Mouse (Mus musculus): ENCODE results near the gene Sfxn3. TPM values are rescaled to one million over a fixed set of nuclear protein-coding genes. Genes with fewer than 3 reads are reported as not detected.

The Sfxn3 gene
- total RNA-seq, 2 experiments from 2014 or later = 6.4 to 10.6 TPM

- no peak for ATAC-seq (replicated peaks; ENCODE audit: low FRiP score, low TSS enrichment, poor library complexity, severe bottlenecking)
Measured at GRCm38 (mm10) chr19:45044389-45044927, 2.8 kb upstream of the Sfxn3 start.

- ATAC-seq (replicated peaks; ENCODE audit: low FRiP score, low TSS enrichment, poor library complexity, severe bottlenecking) = no peak
Measured at GRCm38 (mm10) chr19:45045236-45045635, 2.1 kb upstream of the Sfxn3 start.

- ATAC-seq (replicated peaks; ENCODE audit: low FRiP score, low TSS enrichment, poor library complexity, severe bottlenecking) = no peak
Measured at GRCm38 (mm10) chr19:45045651-45046050, 1.7 kb upstream of the Sfxn3 start, which contains the start of gene Pdzd7. TSS of gene Pdzd7 (minus strand) at chr19:45045717.

DNA sequence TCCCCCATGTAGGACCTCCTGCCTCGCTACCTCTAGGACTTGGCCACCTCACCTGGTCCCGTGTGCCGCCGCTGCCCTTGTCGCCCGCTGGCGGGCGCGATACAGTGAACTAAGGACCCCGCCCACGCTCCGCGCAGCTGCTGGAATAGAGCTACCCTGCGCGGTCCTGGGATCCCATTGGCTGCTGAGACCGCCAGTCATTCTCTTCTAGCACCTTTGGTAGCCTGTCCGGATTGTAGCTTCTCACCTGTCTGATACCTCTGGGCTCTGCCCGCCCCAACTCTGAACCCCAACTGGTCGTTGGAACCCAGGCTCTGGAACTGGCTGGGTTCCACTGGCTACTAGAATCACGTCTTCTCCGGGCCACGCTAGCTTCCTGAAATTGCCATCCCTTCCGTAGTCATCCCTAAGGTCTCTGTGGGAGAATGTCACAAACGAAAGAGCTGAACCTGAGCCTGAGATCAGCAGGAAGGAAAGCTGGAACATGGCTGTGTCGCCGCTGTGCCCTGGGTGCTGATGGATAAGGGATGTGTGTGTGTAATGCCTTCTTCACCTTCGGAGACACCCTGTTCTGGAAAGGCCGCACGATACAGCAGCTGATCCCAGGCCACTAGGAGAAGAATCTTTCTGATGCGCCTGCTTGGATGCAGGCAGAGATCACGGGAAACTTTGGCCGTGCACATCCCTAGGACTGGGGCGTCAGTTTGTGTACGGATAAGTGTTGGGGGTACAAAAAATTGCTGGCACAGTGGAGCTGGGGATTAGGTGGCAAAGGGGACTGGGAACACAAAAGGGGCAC, 581 bp upstream of the Sfxn3 start:
- peak; percentile 50 for ATAC-seq (replicated peaks; ENCODE audit: low FRiP score, low TSS enrichment, poor library complexity, severe bottlenecking)

- ATAC-seq (replicated peaks; ENCODE audit: low FRiP score, low TSS enrichment, poor library complexity, severe bottlenecking) = peak; percentile 65
Measured at GRCm38 (mm10) chr19:45047935-45048643, 786 bp downstream of the Sfxn3 start.

GRCm38 (mm10) chr19:45048644-45049365, 1.5 kb downstream of the Sfxn3 start:
- no peak for ATAC-seq (replicated peaks; ENCODE audit: low FRiP score, low TSS enrichment, poor library complexity, severe bottlenecking)

- ATAC-seq (replicated peaks; ENCODE audit: low FRiP score, low TSS enrichment, poor library complexity, severe bottlenecking) = no peak
Measured at GRCm38 (mm10) chr19:45049523-45049922, 2.2 kb downstream of the Sfxn3 start.

- ATAC-seq (replicated peaks; ENCODE audit: low FRiP score, low TSS enrichment, poor library complexity, severe bottlenecking) = no peak
Measured at GRCm38 (mm10) chr19:45053451-45053850, 6.1 kb downstream of the Sfxn3 start.

GRCm38 (mm10) chr19:45054892-45055690, 7.8 kb downstream of the Sfxn3 start:
- ATAC-seq (replicated peaks; ENCODE audit: low FRiP score, low TSS enrichment, poor library complexity, severe bottlenecking) = no peak

GRCm38 (mm10) chr19:45056364-45056763, 9.1 kb downstream of the Sfxn3 start:
- peak; percentile 49; the same call in 1 of the 2 replicates for ATAC-seq (replicated peaks; ENCODE audit: low FRiP score, low TSS enrichment, poor library complexity, severe bottlenecking)

DNA sequence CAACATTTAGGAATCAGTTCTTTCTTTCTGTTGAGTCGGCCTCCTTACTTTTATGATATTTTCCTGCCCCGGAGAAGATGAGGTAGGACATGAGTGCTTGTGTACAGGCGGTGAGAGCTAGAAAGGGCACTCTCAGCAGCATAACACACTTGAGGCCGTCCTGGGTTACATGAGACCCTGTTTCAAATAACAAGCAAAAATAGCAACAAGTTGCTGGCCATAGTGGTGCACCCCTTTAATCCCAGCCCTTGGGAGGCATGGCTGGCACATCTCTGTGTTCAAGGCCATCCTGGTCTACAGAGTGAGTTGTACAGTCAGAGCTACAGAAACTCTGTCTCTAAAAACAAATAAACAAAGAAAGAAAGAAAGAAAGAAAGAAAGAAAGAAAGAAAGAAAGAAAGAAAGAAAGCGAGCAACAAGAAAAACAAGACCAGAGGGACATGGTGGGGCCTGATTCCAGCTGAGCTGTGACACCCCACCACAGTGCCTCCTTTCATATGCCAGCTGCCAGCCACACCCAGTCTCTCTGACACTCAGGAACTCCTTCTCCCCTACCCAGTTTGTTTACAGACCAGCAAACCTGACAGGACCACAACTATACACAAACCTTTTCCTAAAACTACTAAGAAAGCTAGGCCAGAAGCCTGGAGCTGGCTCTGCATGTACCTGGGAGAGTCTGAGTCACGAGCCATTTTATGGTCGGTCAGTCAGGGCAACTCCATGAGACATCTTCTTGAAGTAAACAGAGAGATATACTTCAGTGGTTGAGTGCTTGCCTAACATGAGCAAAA, 9.8 kb downstream of the Sfxn3 start:
- ATAC-seq (replicated peaks; ENCODE audit: low FRiP score, low TSS enrichment, poor library complexity, severe bottlenecking) = no peak

DNA sequence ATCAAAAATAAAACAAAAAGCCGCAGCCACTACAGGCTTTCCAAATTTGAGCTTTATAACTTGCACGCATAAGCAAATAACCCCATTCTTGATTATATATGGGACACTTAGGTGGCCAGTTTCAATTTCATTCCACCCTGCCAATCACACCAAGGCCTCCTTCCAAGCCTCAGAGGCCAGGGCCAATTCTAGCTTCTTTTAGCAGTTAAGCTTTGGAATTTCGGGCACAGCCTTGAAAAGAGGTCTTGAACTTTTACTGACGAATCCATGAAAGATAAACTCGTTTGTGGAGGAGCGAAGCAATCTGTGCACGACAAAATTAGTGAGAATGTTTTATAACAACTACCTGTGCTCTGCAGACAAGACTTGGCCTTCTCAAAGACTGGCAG, 10.4 kb downstream of the Sfxn3 start:
- ATAC-seq (replicated peaks; ENCODE audit: low FRiP score, low TSS enrichment, poor library complexity, severe bottlenecking) = no peak

- ATAC-seq (replicated peaks; ENCODE audit: low FRiP score, low TSS enrichment, poor library complexity, severe bottlenecking) = peak; percentile 88
Measured at GRCm38 (mm10) chr19:45058113-45058839, 11.0 kb downstream of the Sfxn3 start.

DNA sequence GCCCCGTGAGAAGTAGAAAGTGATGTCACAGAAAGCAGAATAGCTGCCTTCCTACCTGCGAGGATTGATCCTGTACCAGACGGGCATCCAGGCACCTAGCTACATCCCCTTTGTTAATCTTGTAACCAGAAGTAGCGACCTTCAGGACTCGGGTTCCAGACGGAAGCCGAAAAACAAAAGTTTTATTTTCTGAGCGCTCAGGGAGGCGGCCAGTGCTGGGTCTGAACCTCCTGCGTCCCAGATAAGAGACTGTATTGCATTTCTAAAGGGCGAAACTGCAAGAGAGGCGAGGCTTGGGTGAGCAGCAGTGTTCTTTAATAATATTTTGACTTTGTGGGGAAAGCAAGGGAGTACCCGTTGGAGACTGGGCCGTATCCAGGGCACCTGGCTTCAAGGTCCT, 11.5 kb downstream of the Sfxn3 start:
- 0 out of 2 replicates have a peak, but pooled peaks have one; percentile 29 for ATAC-seq (replicated peaks; ENCODE audit: low FRiP score, low TSS enrichment, poor library complexity, severe bottlenecking)

DNA sequence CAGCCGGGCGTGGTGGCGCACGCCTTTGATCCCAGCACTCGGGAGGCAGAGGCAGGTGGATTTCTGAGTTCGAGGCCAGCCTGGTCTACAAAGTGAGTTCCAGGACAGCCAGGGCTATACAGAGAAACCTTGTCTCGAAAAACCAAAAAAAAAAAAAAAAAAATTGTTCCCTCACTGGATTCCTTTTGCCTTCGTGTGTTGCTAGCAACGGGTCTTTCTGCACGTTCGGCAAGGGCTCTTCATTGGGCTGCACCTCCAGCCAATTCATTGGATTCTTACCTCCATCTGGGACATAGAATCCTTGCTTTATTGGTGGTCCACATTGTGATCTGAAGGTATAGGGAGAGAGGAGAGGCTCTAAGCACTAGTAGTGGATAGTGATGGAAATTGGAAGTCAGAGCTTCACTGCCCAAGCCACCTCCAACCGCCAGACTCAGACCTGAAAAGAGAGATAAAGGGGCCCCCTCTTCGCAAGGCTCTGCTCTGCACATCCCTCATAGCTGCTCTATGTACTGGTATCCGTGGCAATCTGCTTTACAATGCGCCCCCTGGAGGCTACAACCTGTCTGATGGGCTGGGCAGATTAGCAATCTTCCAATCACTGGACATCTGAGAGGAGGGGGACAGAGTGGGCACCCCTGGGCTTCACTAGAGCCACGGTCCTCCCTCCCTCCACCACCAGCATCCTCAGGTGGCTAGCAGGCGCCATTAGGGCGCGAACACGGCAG, 16.4 kb downstream of the Sfxn3 start:
- ATAC-seq (replicated peaks; ENCODE audit: low FRiP score, low TSS enrichment, poor library complexity, severe bottlenecking) = peak; percentile 76

DNA sequence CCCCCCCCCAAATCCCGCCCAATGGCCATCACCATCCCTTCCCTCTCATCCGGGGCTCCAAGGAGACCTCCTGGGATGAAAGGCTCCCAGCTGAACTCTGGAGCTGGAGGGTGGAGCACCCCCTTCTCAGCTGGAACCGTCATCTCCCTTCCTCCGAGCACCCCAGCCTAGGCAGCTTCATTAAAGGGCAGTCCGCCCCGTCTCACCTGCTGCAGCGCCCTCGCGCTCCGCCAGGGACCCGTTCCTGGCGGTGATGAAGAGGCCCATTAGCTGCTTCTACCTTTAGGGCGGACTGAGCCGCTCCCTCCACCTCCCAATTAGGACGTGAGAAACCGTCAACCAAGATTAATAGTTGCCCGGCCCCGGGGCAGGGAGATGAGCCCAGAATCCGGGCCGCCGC, 17.9 kb downstream of the Sfxn3 start:
- no peak for ATAC-seq (replicated peaks; ENCODE audit: low FRiP score, low TSS enrichment, poor library complexity, severe bottlenecking)

- no peak for ATAC-seq (replicated peaks; ENCODE audit: low FRiP score, low TSS enrichment, poor library complexity, severe bottlenecking)
Measured at GRCm38 (mm10) chr19:45067170-45067569, 19.9 kb downstream of the Sfxn3 start.
